Mouse (Mus musculus): ENCODE measurements around the gene Lats2. TPM values are rescaled to one million over a fixed set of nuclear protein-coding genes. Genes with fewer than 3 reads are reported as not detected.

Gene Lats2
- total RNA-seq, 2 experiments from 2014 or later: 33.8 to 39.1 TPM

DNA sequence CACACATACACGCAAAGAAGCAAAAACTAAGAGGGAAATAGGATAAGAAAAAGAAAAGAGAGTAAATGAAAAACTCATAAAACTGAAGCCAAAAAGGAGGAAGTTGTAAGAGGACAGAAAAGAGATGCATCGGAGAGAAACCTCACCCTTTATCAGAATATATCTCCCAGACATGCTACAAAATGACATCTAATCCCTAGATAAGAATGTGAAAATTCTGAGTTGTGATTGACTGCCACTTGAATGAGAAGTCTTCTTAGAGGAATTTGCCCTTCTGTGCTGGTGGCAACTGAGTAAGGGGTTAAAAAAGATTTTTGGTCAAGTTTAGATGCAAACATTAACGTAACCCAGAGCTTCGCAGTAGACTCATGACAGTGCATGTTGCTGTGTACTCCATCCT, 112.0 kb downstream of the Lats2 start:
- no peak for ATAC-seq (ENCODE audit: poor library complexity, severe bottlenecking)

Other genes starting within 250 kb of the Lats2 start
- not detected in 2 replicates for gene Il17d, start 233.6 kb downstream of the Lats2 start, total RNA-seq (2015)
- gene Il17d, start 233.6 kb downstream of the Lats2 start, total RNA-seq (2017): not detected in 2 replicates
- gene Eef1akmt1, start 186.8 kb downstream of the Lats2 start, total RNA-seq (2015): 47.8 and 51.2 TPM in 2 replicates
- gene Eef1akmt1, start 186.8 kb downstream of the Lats2 start, total RNA-seq (2017): 19.4 and 25.6 TPM in 2 replicates
- 12.6 and 14.2 TPM in 2 replicates for gene Xpo4, start 93.0 kb downstream of the Lats2 start, total RNA-seq (2015)
- 17.1 and 19.6 TPM in 2 replicates for gene Xpo4, start 93.0 kb downstream of the Lats2 start, total RNA-seq (2017)
- not detected in 2 replicates for gene Gm49361, start 12.3 kb downstream of the Lats2 start, total RNA-seq (2015)
- gene Gm49361, start 12.3 kb downstream of the Lats2 start, total RNA-seq (2017): 0.59 TPM in 1 of 2 replicates, not detected in the other
- 167 and 180 TPM in 2 replicates for gene Sap18, start 39.8 kb upstream of the Lats2 start, total RNA-seq (2015)
- 10.7 and 21.5 TPM in 2 replicates for gene Sap18, start 39.8 kb upstream of the Lats2 start, total RNA-seq (2017)
- gene Ska3, start 67.8 kb upstream of the Lats2 start, total RNA-seq (2015): 25.5 and 28.3 TPM in 2 replicates
- 26.8 and 36.1 TPM in 2 replicates for gene Ska3, start 67.8 kb upstream of the Lats2 start, total RNA-seq (2017)
- 73.9 and 78.7 TPM in 2 replicates for gene Mrpl57, start 67.8 kb upstream of the Lats2 start, total RNA-seq (2015)
- 63.7 and 73.2 TPM in 2 replicates for gene Mrpl57, start 67.8 kb upstream of the Lats2 start, total RNA-seq (2017)
- 51.5 and 54.5 TPM in 2 replicates for gene Zdhhc20, start 131.9 kb upstream of the Lats2 start, total RNA-seq (2015)
- gene Zdhhc20, start 131.9 kb upstream of the Lats2 start, total RNA-seq (2017): 60.1 and 91.5 TPM in 2 replicates
- gene Micu2, start 240.9 kb upstream of the Lats2 start, total RNA-seq (2015): 39.4 and 41.9 TPM in 2 replicates
- 80.7 and 97.5 TPM in 2 replicates for gene Micu2, start 240.9 kb upstream of the Lats2 start, total RNA-seq (2017)